Mouse (Mus musculus) small intestine, adult 2 months (tissue): Measurements from ENCODE around the gene Hcls1.

ENCODE experiments used
- CTCF ChIP-seq: fragments of 200-500 bp; IDR thresholded peaks from 2 replicates; pipeline ENCODE4 v1.5.1; 2012; ENCODE audit warnings: low read depth, mild to moderate bottlenecking, control low read depth, inconsistent platforms, low read length, moderate library complexity, mixed read lengths; ENCODE audit not compliant: insufficient replicate concordance, insufficient read length; ENCODE audit errors: extremely low read depth
- POLR2A ChIP-seq: fragments of 200-500 bp; IDR thresholded peaks from 2 replicates; pipeline ENCODE4 v1.6.1; 2012; ENCODE audit warnings: low read depth, mild to moderate bottlenecking, control low read depth, inconsistent platforms, low read length, moderate library complexity

GRCm38 (mm10) chr16:36997650-36998049, 62.9 kb downstream of the Hcls1 start:
- TF ChIP-seq CTCF (no peak), POLR2A (no peak)
